Mouse (Mus musculus) lung, embryonic 16.5 days (tissue): ENCODE results near the gene Gar1. TPM values are rescaled to one million over a fixed set of nuclear protein-coding genes. Genes with fewer than 3 reads are reported as not detected.

Experiments used
- ATAC-seq: fragments of 200-750 bp; cut with Nextera tagmentation; 2 replicates; pipeline ENCODE4 v1.8.0; 2017; ENCODE audit warnings: low read depth, mild to moderate bottlenecking, moderate library complexity
- H3K27ac ChIP-seq: fragments of 300-500 bp; sonication (generic); 2 replicates; pipeline ENCODE4 v1.5.1; 2014; ENCODE audit warnings: mild to moderate bottlenecking, control low read depth, low read length
- H3K27me3 ChIP-seq: fragments of 300-500 bp; sonication (generic); 2 replicates; pipeline ENCODE4 v1.6.1; 2014; ENCODE audit warnings: low read depth, low read length, mixed read lengths; ENCODE audit not compliant: control insufficient read depth, insufficient read depth
- H3K36me3 ChIP-seq: fragments of 300-500 bp; sonication (generic); 2 replicates; pipeline ENCODE4 v1.6.1; 2014; ENCODE audit warnings: low read length; ENCODE audit not compliant: control insufficient read depth, insufficient read depth
- H3K4me1 ChIP-seq: fragments of 300-500 bp; sonication (generic); replicated peaks from 2 replicates; pipeline ENCODE4 v1.6.1; 2014; ENCODE audit warnings: low read length, mixed read lengths; ENCODE audit not compliant: control insufficient read depth, insufficient read depth
- H3K4me2 ChIP-seq: fragments of 300-500 bp; sonication (generic); 2 replicates; pipeline ENCODE4 v1.6.1; 2014; ENCODE audit warnings: low read depth, low read length, control low read depth
- H3K4me3 ChIP-seq: fragments of 300-500 bp; sonication (generic); 2 replicates; pipeline ENCODE4 v1.5.1; 2014; ENCODE audit warnings: mild to moderate bottlenecking, low read length, control low read depth
- H3K9ac ChIP-seq: fragments of 300-500 bp; sonication (generic); 2 replicates; pipeline ENCODE4 v1.6.1; 2014; ENCODE audit warnings: low read length, control low read depth
- H3K9me3 ChIP-seq: fragments of 300-500 bp; sonication (generic); 2 replicates; pipeline ENCODE4 v1.6.1; 2016; ENCODE audit warnings: low read length; ENCODE audit not compliant: control insufficient read depth
- WGBS: fragments of 180-500 bp; shearing (Covaris S2); extraction: QIAGEN DNeasy Blood & Tissue Kit; methylation state at CpG from one replicate; pipeline ENCODE4 v1.1.7; 2014; 5-methylcytosine and 5-hydroxymethylcytosine counted together
- polyA plus RNA-seq: library from polyadenylated mRNA; unstranded; fragments of >200 nt; fragmentation: Nextera tagmentation; extraction: Ambion mirVana; gene quantifications from 2 replicates; pipeline ENCODE4 v1.2.1, GENCODE M21; 2015

The Gar1 gene
- polyA plus RNA-seq = 43.4 and 49.8 TPM in 2 replicates

DNA sequence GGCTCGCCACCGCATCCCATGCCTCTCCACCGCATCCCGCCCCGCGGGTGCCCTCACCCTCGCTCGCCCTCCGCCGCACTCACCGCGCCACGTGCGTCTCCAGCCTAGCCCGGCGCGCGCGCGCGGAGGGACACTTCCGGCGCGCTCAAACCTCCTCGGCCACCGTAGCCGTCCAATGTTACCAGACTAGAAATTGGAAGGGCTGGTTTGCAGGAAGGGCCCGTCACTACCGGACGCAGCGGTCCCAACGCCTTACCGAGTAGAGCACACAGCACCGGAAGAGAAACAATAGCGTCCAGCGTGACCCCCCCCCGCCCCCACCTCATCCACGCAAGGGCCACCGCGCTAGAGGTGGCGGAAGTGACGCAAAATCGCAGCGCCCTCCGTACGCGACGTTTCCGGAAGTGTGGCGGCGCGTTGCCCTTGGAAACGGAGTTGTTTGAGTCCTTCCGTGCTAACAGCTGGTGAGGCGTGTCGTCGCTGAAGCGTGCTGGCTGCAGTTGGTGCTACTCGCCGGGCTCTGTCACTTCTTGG, at the start of gene Gar1:
Gene Gar1, minus strand, starts transcription at position 362 of the 534 bp plus-strand sequence.
- H3K4me2 ChIP-seq = peak within 1 kb of the TSS; percentile 67
- no peaks in the 10 kb centered on the region for H3K9me3 ChIP-seq
- H3K36me3 ChIP-seq = peaks cover 6% of the 10 kb centered on the region
- no peaks in the 10 kb centered on the region for H3K27me3 ChIP-seq
- peak within 1 kb of the TSS; percentile 77 for H3K4me3 ChIP-seq
- peak within 1 kb of the TSS; percentile 93 for H3K27ac ChIP-seq
- peaks cover 15% of the 10 kb centered on the region for H3K4me1 ChIP-seq
- H3K9ac ChIP-seq = peak within 1 kb of the TSS; percentile 84
- under 1% methylated on average over 58 of the region's 60 CpGs for WGBS
- peak; percentile 95 for ATAC-seq

DNA sequence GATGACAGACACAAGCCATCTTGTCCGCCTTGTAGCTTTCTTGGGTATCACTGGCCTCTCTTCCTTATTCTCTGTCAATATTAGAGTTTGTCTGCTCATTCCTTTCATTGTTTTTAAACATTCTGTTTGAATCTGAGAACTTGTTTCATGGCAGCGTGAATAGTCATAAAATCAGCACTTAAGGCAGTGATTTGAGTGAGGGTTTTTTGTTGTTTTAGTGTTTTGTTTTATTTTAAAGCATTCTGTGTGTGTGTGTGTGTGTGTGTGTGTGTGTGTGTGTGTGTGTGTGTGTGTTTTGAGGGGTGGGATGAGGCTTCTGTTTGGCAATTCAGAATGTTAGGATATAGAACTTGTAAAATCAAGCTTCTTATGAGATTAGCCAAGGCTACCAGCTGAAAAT, 48.7 kb upstream of the Gar1 start:
- no peak for ATAC-seq
- Histone ChIP-seq H3K9me3 (no peaks in the 10 kb centered on the region), H3K36me3 (no peaks in the 10 kb centered on the region), H3K27ac (no peak overlapping the region), H3K9ac (no peak overlapping the region), H3K27me3 (no peaks in the 10 kb centered on the region), H3K4me3 (peak overlapping the region; percentile 73; the same call in 1 of the 2 replicates), H3K4me1 (peaks cover 9% of the 10 kb centered on the region; the same call in 1 of the 2 replicates), H3K4me2 (peak overlapping the region; percentile 95)
- WGBS = 54% methylated on average over 2 of the region's 2 CpGs

DNA sequence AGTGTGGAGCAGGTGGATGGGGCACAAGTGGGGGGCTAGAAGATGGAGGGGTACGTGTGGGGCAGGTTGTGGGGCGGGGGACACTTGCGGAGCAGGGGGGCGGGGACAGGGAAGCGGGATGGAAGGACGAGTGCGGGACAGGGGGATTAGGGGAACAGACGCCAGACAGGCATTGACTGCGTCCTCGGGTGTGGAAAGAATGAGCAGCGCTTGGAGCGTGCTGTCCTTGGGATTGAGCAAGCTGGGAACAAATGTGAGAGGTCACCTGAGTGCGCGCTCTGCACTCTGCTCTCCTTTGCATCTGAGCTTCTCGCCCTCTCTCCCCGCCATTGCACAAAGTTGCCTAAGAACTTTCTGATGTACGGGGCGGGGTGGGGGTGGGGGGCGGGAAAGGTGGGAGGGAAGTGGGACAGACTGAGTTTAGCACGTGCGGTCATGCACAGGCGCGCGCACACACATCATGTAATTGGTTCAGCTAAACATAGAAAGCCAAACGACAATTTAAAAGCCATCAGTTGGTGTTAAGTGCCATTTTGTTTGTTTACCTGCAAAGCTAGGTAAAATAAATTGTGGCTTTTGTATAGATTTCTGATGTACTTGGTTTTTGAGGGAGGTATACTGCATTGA, 48.0 kb upstream of the Gar1 start:
- Histone ChIP-seq H3K36me3 (no peaks in the 10 kb centered on the region), H3K27me3 (no peaks in the 10 kb centered on the region), H3K4me2 (peak overlapping the region; percentile 95), H3K9ac (peak overlapping the region; percentile 79), H3K4me1 (peaks cover 9% of the 10 kb centered on the region; the same call in 1 of the 2 replicates), H3K9me3 (no peaks in the 10 kb centered on the region), H3K4me3 (peak overlapping the region; percentile 73), H3K27ac (peak overlapping the region; percentile 66)
- under 1% methylated on average over 24 of the region's 25 CpGs for WGBS
- peak; percentile 79 for ATAC-seq

DNA sequence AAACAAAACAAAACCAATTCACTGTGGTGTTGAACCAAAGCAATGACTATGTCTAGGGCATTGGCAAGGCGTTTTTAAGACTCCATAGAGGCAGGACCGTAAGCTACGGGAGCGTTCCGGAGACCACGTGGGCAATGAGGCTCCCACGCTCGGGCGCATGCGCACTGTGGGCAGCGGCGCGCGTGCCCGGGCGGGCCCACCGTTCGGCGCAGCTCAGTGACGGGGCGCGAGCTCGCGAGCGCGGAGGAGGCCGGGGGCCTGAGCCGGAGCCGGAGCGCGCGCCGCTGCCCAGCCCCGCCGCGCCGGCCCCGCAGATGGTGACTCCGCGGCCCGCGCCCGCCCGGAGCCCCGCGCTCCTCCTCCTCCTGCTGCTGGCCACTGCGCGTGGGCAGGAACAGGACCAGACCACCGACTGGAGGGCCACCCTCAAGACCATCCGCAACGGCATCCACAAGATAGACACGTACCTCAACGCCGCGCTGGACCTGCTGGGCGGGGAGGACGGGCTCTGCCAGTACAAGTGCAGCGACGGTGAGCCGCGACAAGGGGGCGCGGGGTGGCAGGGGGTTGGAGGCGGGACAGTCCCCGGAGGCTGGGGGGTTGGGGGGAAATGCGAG, 47.3 kb upstream of the Gar1 start, which contains the start of gene Pla2g12a:
Gene Pla2g12a, plus strand, starts transcription at position 202 of the 617 bp plus-strand sequence.
- Histone ChIP-seq H3K36me3 (no peaks in the 10 kb centered on the region), H3K4me2 (peak within 1 kb of the TSS; percentile 95), H3K27me3 (no peaks in the 10 kb centered on the region), H3K9me3 (no peaks in the 10 kb centered on the region), H3K9ac (peak within 1 kb of the TSS; percentile 79), H3K4me3 (peak within 1 kb of the TSS; percentile 73), H3K27ac (peak within 1 kb of the TSS; percentile 66), H3K4me1 (peaks cover 9% of the 10 kb centered on the region; the same call in 1 of the 2 replicates)
- WGBS = under 1% methylated on average over 54 of the region's 66 CpGs
- peak; percentile 89 for ATAC-seq

DNA sequence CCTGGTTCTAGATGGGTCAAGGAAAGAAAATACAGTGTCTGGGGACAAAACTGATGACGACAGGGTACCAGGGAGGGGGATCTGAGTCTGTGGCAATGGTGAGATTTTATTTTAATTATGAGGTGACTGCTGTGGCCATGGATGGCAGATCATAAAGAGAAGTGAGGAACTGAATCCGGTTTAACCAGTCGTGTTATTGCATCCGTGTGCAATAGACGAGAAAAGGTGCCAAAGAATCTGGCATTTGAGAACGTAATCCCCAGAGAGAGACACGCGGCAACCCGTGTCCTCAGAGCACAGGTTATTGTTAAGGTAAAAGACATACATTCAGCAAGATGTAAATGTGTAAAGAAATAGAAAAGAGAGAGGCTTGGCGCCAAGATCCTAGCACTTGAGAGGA, 46.1 kb upstream of the Gar1 start:
- ATAC-seq = no peak
- peaks cover 9% of the 10 kb centered on the region; the same call in 1 of the 2 replicates for H3K4me1 ChIP-seq

DNA sequence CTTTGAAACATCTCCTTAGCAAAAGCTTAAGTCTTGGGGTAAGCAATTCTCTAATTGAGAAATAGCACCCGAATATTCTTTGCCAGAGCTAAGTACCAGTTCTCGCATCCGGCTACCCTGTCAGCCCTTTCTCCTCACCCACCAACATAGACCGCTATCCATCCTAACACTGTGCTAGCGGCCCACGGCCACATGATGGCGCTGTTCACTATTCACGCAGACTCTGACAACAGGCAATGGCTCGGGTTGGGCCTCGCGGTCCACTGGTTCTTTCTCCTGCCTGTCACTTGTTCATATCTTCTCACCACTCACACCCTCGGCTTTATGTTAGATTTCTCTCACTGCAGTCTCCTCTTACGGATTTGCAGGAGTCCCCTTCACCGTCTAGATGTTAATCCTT, 32.5 kb upstream of the Gar1 start:
- Histone ChIP-seq H3K27me3 (no peaks in the 10 kb centered on the region), H3K4me2 (no peak overlapping the region), H3K9ac (no peak overlapping the region), H3K4me3 (no peak overlapping the region), H3K36me3 (no peaks in the 10 kb centered on the region), H3K27ac (no peak overlapping the region), H3K4me1 (no peaks in the 10 kb centered on the region), H3K9me3 (no peaks in the 10 kb centered on the region)
- ATAC-seq = no peak
- 48% methylated on average over 14 of the region's 14 CpGs for WGBS

More for the DNA sequence above, 46.1 kb upstream of the Gar1 start:
- Histone ChIP-seq H3K9me3 (no peaks in the 10 kb centered on the region), H3K27me3 (no peaks in the 10 kb centered on the region), H3K4me3 (no peak overlapping the region), H3K27ac (no peak overlapping the region), H3K4me2 (no peak overlapping the region), H3K36me3 (no peaks in the 10 kb centered on the region), H3K9ac (no peak overlapping the region)
- WGBS = 82% methylated on average over 10 of the region's 10 CpGs

DNA sequence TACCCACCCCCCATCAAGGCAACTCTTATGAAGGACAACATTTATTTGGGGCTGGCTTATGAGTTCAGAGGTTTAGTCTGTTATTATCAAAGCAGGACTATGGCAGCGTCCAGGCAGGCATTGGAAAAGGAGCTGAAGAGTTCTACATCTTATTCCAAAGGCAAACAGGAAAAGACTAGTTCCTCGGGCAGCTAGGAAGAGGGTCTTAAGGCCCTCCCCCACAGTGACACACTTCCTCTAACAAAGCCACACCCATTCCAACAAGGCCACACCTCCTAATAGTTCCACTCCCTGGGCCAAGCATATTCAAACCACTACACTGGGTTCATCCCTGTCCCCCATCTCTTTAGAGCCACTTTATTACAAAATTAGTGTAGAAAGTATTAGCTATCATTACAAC, 31.4 kb upstream of the Gar1 start:
- no peaks in the 10 kb centered on the region for H3K4me1 ChIP-seq
- no peak overlapping the region for H3K4me3 ChIP-seq
- no peaks in the 10 kb centered on the region for H3K36me3 ChIP-seq
- ATAC-seq = no peak
- no peak overlapping the region for H3K27ac ChIP-seq
- H3K9ac ChIP-seq = no peak overlapping the region
- 51% methylated on average over 2 of the region's 2 CpGs for WGBS
- 0 out of 2 replicates have a peak, but pooled peaks cover under 1% of the 10 kb centered on the region for H3K9me3 ChIP-seq
- no peak overlapping the region for H3K4me2 ChIP-seq
- H3K27me3 ChIP-seq = no peaks in the 10 kb centered on the region

DNA sequence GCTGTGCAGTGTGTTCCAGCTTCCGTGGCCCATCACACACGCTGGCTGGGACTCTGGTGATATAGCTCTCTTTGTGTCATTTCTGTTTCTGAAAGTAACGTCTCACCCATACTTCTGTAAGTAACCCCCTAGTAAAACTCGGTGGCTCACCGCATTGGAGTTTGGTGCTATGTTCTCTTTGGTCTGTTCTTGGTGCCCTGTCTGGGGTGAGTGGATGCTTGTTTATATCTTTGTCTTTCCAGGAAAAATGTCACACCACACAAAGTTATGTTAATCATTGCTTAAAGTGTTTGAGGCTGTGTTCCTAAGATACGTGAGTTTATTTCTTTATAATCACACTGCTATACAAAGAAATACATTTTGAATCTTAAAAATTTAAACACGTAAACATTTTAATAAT, 15.7 kb upstream of the Gar1 start:
- Histone ChIP-seq H3K9me3 (no peaks in the 10 kb centered on the region), H3K4me1 (no peaks in the 10 kb centered on the region), H3K4me2 (no peak overlapping the region), H3K9ac (no peak overlapping the region), H3K27me3 (no peaks in the 10 kb centered on the region), H3K27ac (no peak overlapping the region), H3K4me3 (no peak overlapping the region), H3K36me3 (no peaks in the 10 kb centered on the region)
- 78% methylated on average over 7 of the region's 7 CpGs for WGBS
- ATAC-seq = no peak

DNA sequence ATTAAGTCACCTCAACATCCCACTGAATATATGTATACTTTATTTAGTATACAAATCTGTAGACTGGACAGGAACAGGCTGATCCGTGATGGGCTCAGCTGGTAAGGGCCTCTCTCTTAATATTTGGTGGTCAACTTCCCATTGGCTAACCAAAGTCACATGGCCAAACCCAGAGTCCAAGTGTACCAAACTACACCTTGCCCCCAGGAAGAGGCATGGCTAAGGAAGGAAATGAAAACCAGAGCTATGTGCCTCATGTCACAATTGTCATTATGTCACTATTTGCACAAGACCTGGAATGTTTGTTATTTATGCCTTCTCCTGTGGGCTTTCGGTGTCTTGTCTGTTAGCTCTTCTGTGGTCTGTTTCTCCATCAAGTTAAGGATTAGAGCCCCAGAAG, 14.7 kb upstream of the Gar1 start:
- Histone ChIP-seq H3K36me3 (no peaks in the 10 kb centered on the region), H3K9ac (no peak overlapping the region), H3K27me3 (no peaks in the 10 kb centered on the region), H3K4me1 (no peaks in the 10 kb centered on the region), H3K9me3 (no peaks in the 10 kb centered on the region), H3K4me2 (no peak overlapping the region), H3K4me3 (no peak overlapping the region), H3K27ac (no peak overlapping the region)
- ATAC-seq = no peak
- 64% methylated on average over 2 of the region's 2 CpGs for WGBS
